Mouse (Mus musculus) liver, postnatal 0 days (tissue): ENCODE results near the gene Rasgrp2. TPM values are rescaled to one million over a fixed set of nuclear protein-coding genes. Genes with fewer than 3 reads are reported as not detected.

Experiments used
- ATAC-seq: fragments of 200-750 bp; cut with Nextera tagmentation; 2 replicates; pipeline ENCODE4 v1.8.0; 2017; ENCODE audit warnings: mild to moderate bottlenecking, moderate library complexity
- DNase-seq: peaks from one replicate; pipeline ENCODE4 v3.0.0-alpha.2; 2016
- H3K27ac ChIP-seq: fragments of 300-500 bp; sonication (generic); 2 replicates; pipeline ENCODE4 v1.5.1; 2014; ENCODE audit warnings: antibody characterized with exemption, moderate library complexity, mild to moderate bottlenecking, low read depth
- H3K27me3 ChIP-seq: fragments of 300-500 bp; sonication (generic); 2 replicates; pipeline ENCODE4 v1.6.1; 2014; ENCODE audit warnings: low read length, control low read depth, mixed read lengths; ENCODE audit not compliant: insufficient read depth
- H3K36me3 ChIP-seq: fragments of 300-500 bp; sonication (generic); replicated peaks from 2 replicates; pipeline ENCODE4 v1.6.1; 2014; ENCODE audit warnings: mild to moderate bottlenecking, control low read depth, low read length, moderate library complexity, mixed read lengths; ENCODE audit not compliant: insufficient read depth
- H3K4me1 ChIP-seq: fragments of 300-500 bp; sonication (generic); 2 replicates; pipeline ENCODE4 v1.6.1; 2014; ENCODE audit warnings: antibody characterized with exemption, mild to moderate bottlenecking, control low read depth; ENCODE audit not compliant: insufficient read depth
- H3K4me2 ChIP-seq: fragments of 300-500 bp; sonication (generic); 2 replicates; pipeline ENCODE4 v1.6.1; 2014; ENCODE audit warnings: low read depth, mild to moderate bottlenecking, low read length, moderate library complexity, mixed read lengths
- H3K4me3 ChIP-seq: fragments of 300-500 bp; sonication (generic); 2 replicates; pipeline ENCODE4 v1.5.1; 2014; ENCODE audit warnings: low read depth, low read length
- H3K9ac ChIP-seq: fragments of 300-500 bp; sonication (generic); replicated peaks from 2 replicates; pipeline ENCODE4 v1.6.1; 2014; ENCODE audit warnings: mild to moderate bottlenecking, moderate library complexity
- H3K9me3 ChIP-seq: fragments of 300-500 bp; sonication (generic); 2 replicates; pipeline ENCODE4 v1.6.1; 2016; ENCODE audit warnings: mild to moderate bottlenecking, control low read depth, low read length, mixed read lengths
- CTCF ChIP-seq: sonication (generic); IDR thresholded peaks from 2 replicates; pipeline ENCODE4 v1.5.1; 2016; ENCODE audit warnings: antibody characterized with exemption, low read depth
- EP300 ChIP-seq: IDR thresholded peaks from 2 replicates; pipeline ENCODE4 v1.6.1; 2016; ENCODE audit warnings: antibody characterized with exemption, low read depth, mild to moderate bottlenecking
- WGBS: fragments of 180-500 bp; shearing (Covaris S2); extraction: QIAGEN DNeasy Blood & Tissue Kit; methylation state at CpG from one replicate; pipeline ENCODE4 v1.1.7; 2014; ENCODE audit not compliant: insufficient replicate concordance; 5-methylcytosine and 5-hydroxymethylcytosine counted together
- polyA plus RNA-seq: library from polyadenylated mRNA; unstranded; fragments of >200 nt; fragmentation: Nextera tagmentation; extraction: Ambion mirVana; gene quantifications from 2 replicates; pipeline ENCODE4 v1.2.1, GENCODE M21; 2015

The Rasgrp2 gene
- polyA plus RNA-seq, 1 experiment from 2014 or later = 90.7 TPM

DNA sequence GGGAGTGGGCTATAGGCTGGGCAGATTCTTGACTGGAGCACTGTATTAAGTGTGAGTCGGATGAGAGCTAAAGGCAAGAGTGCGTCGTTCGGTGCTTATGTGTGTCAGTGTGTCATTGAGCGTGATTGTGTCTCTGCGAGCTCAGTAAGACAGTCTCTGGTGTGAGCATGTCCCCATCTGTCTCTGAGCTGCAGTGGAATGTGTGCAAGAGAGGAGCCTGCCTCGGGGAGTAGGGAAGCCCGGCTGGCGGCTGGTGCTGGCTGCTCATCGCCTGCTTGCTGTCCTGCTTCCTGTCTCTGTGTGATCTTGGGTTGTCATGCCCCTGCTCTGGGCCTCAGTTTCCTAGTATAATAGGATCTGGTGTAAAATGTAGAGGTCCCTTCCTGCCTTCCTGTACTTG, 43.9 kb downstream of the Rasgrp2 start:
- no peak for DNase-seq
- H3K9ac ChIP-seq = no peak overlapping the region
- no peaks in the 10 kb centered on the region for H3K36me3 ChIP-seq
- H3K27me3 ChIP-seq = peaks cover 2% of the 10 kb centered on the region; the same call in 1 of the 2 replicates
- no peak overlapping the region for H3K4me3 ChIP-seq
- 66% methylated on average over 10 of the region's 10 CpGs for WGBS
- ATAC-seq = no peak
- TF ChIP-seq EP300 = no peak
- TF ChIP-seq CTCF = no peak
- no peak overlapping the region for H3K27ac ChIP-seq
- H3K9me3 ChIP-seq = no peaks in the 10 kb centered on the region
- peaks cover 2% of the 10 kb centered on the region; the same call in 1 of the 2 replicates for H3K4me1 ChIP-seq
- H3K4me2 ChIP-seq = no peak overlapping the region

DNA sequence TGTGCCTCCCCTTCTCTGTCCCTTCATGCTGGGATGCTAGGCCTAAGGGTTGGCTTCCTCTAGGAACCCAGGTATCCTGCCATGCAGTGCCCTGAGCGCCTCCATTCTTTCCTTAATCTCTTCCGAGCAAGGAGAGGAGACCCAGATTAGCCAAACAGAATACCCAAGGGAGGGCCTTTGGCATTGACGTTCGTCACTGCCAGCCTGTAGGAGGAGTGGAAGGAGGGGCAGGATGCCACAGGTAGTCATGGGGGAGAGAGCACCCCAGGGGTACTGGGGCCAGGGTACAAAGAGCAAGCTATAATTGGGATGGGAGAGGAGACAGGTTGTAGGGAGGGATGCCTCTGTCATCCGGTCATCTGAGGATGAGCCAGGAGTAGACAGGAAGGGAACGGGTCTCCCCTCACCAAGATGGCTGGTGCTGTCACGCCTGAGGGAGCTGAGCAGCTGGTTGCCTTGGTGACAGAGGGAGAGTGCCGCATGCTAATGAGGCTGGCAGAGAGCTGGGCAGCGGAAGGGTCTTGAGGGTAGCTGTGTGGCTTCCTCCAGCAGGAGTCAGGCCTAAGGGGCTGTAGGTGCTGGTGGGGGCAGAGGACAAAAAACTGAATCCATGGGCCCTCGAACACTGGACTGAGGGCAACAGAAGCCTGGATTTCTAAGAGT, 46.8 kb downstream of the Rasgrp2 start:
- Histone ChIP-seq H3K4me3 (no peak overlapping the region), H3K9me3 (no peaks in the 10 kb centered on the region), H3K9ac (no peak overlapping the region), H3K36me3 (no peaks in the 10 kb centered on the region), H3K4me2 (no peak overlapping the region), H3K27ac (no peak overlapping the region), H3K27me3 (peaks cover 2% of the 10 kb centered on the region; the same call in 1 of the 2 replicates), H3K4me1 (peaks cover 6% of the 10 kb centered on the region; the same call in 1 of the 2 replicates)
- DNase-seq (no peak), ATAC-seq (no peak)
- WGBS = 62% methylated on average over 10 of the region's 10 CpGs
- TF ChIP-seq EP300 (no peak), CTCF (no peak)

DNA sequence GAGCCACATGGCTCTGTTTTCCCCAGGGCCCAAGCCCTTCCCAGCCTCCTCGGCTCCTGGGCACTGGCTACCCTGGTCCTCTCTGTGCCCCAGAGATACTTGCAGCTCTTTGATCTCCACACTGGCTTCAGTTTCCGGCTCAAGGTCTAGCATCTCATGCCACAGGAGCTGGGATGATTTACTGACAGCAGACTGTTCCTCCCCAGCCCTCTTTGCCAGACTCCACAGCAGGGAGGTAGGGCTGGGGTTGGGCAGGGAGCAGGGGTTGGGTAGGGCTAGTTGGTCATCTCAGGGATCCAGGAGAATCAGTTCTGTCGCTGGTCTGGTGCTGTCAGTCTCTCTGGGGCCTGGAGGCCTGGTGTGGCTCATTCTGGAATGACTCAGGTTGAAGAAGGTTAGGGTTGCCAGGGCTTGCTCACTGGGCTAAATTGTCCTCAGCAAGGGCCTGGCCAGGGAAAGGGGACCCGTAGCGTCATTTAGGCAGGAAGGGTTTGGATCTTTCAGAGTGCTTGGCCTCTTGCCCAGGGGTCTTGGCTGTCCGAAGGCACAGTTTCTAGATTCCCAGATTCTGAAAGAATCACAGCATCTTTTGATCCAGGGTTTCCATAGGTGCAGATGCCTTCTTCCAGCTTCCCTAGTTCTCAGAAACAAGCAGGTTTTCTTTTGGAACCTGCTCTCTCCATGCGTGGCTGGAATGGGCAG, 47.7 kb downstream of the Rasgrp2 start:
- ATAC-seq (no peak), DNase-seq (no peak)
- Histone ChIP-seq H3K4me1 (peaks cover 6% of the 10 kb centered on the region; the same call in 1 of the 2 replicates), H3K9me3 (no peaks in the 10 kb centered on the region), H3K27ac (no peak overlapping the region), H3K9ac (no peak overlapping the region), H3K4me2 (no peak overlapping the region), H3K27me3 (peaks cover 2% of the 10 kb centered on the region; the same call in 1 of the 2 replicates), H3K36me3 (no peaks in the 10 kb centered on the region), H3K4me3 (no peak overlapping the region)
- WGBS = 66% methylated on average over 7 of the region's 7 CpGs
- no peak for TF ChIP-seq CTCF
- TF ChIP-seq EP300 = no peak

DNA sequence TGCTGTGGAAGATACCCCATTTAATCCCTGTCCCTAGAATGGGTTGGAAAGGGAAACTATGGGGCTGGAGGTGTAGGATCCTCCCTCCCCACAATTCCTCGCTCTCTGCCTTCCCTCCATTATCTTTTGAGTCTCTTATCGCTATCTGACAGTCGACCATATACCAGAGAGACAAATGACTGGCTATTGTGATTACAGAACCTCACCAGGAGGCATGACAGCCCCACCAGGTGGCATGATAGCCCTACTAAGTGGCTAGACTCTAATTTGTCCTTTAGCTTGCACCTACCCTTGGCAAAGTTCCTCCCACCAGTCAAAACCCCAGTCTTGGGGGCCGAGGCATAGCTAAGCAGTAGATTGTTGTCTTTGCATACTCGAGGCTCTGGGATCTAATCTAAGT, 49.6 kb downstream of the Rasgrp2 start:
- Histone ChIP-seq H3K27ac (no peak overlapping the region), H3K4me1 (peaks cover 6% of the 10 kb centered on the region; the same call in 1 of the 2 replicates), H3K4me3 (peak overlapping the region; percentile 35; the same call in 1 of the 2 replicates), H3K27me3 (peaks cover 8% of the 10 kb centered on the region; the same call in 1 of the 2 replicates), H3K36me3 (no peaks in the 10 kb centered on the region), H3K4me2 (peak overlapping the region; percentile 66), H3K9ac (peak overlapping the region; percentile 16; the same call in 1 of the 2 replicates), H3K9me3 (no peaks in the 10 kb centered on the region)
- DNase-seq (no peak), ATAC-seq (no peak)
- no peak for TF ChIP-seq EP300
- TF ChIP-seq CTCF = 0 out of 2 replicates have a peak, but pooled peaks have one; percentile 14
- 32% methylated on average over 5 of the region's 5 CpGs for WGBS

DNA sequence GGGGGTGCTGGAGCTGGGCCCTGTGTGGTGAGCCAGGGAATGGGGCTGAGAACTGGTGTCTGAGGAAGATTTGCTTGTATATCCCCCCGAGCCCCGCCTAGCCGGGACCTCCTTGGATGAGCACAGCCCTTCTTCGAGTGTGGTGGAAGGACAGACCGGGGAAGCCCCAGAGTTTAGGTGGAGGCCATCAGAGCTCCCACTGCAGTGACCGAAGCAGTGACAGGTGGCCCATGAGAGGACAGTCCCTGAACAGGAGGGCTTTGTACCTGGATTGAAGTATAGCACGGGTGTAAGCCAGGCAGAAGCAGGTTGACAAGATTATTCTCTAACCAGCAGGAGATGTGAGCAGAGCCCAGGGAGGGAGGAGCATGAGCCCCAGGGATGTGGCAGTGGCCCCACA, 50.7 kb downstream of the Rasgrp2 start:
- H3K9ac ChIP-seq = no peak overlapping the region
- H3K4me2 ChIP-seq = no peak overlapping the region
- no peak overlapping the region for H3K4me3 ChIP-seq
- peaks cover 8% of the 10 kb centered on the region; the same call in 1 of the 2 replicates for H3K27me3 ChIP-seq
- H3K27ac ChIP-seq = no peak overlapping the region
- peaks cover 6% of the 10 kb centered on the region; the same call in 1 of the 2 replicates for H3K4me1 ChIP-seq
- TF ChIP-seq CTCF = no peak
- no peak for TF ChIP-seq EP300
- 60% methylated on average over 7 of the region's 7 CpGs for WGBS
- DNase-seq (no peak), ATAC-seq (no peak)
- no peaks in the 10 kb centered on the region for H3K36me3 ChIP-seq
- H3K9me3 ChIP-seq = no peaks in the 10 kb centered on the region

DNA sequence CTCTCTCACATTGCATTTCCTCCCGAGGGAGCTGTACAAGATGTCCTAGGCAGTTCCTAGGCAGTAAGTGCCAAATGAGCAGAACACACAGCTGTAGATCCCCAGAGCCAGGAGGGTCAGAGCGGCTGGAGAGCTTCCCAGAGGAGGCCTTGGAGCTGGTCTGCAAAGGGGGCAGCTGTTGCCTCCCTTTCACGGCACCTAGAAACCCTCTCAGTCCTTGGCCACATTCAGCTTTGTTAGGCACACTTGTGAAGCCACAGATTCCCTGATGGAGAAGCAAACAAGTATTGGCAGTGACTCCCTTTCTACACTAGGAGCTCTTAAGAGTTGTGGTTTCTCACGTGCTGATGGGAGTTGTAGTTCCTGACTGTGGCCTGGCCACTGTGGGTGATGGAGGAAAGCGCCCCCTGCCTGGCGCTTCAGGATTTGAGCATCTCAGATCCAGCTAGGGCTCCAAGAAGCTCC, 52.9 kb downstream of the Rasgrp2 start:
- TF ChIP-seq EP300 (no peak), CTCF (peak; percentile 85)
- 28% methylated on average over 6 of the region's 6 CpGs for WGBS

More for the DNA sequence above, 52.9 kb downstream of the Rasgrp2 start:
- DNase-seq (peak; percentile 76), ATAC-seq (peak; percentile 84)
- Histone ChIP-seq H3K4me3 (no peak overlapping the region), H3K27me3 (peaks cover 8% of the 10 kb centered on the region; the same call in 1 of the 2 replicates), H3K27ac (0 out of 2 replicates have a peak overlapping the region, but pooled peaks have one; percentile 16), H3K9ac (no peak overlapping the region), H3K4me1 (peaks cover 6% of the 10 kb centered on the region; the same call in 1 of the 2 replicates), H3K36me3 (no peaks in the 10 kb centered on the region), H3K4me2 (no peak overlapping the region), H3K9me3 (no peaks in the 10 kb centered on the region)
